Mouse (Mus musculus) midbrain, embryonic 11.5 days (tissue): ENCODE data around the gene Map3k5. TPM values are rescaled to one million over a fixed set of nuclear protein-coding genes. Genes with fewer than 3 reads are reported as not detected.
A peak's percentile ranks its signal among the peaks of the same experiment; 100 is the strongest.
"Not testable (repeated sequence)": the region's sequence is repeated elsewhere in the genome, so short reads cannot be mapped to it uniquely, and the experiment has no call there.

Experiments used
- ATAC-seq: fragments of 200-750 bp; cut with Nextera tagmentation; 2 replicates; pipeline ENCODE4 v1.8.0; 2017; ENCODE audit warnings: moderate TSS enrichment, moderate library complexity; ENCODE audit not compliant: low FRiP score
- DNase-seq: peaks from one replicate; pipeline ENCODE4 v3.0.0; 2015; ENCODE audit warnings: low spot score; ENCODE audit errors: missing footprints
- H3K27ac ChIP-seq: fragments of 300-500 bp; sonication (generic); 2 replicates; pipeline ENCODE4 v1.5.1; 2014; ENCODE audit warnings: low read depth, low read length
- H3K27me3 ChIP-seq: fragments of 300-500 bp; sonication (generic); 2 replicates; pipeline ENCODE4 v1.6.1; 2014; ENCODE audit warnings: mild to moderate bottlenecking, low read length, moderate library complexity, mixed read lengths; ENCODE audit not compliant: control insufficient read depth, insufficient read depth
- H3K36me3 ChIP-seq: fragments of 300-500 bp; sonication (generic); 2 replicates; pipeline ENCODE4 v1.6.1; 2014; ENCODE audit warnings: mild to moderate bottlenecking, low read length, moderate library complexity, mixed read lengths; ENCODE audit not compliant: control insufficient read depth, insufficient read depth
- H3K4me1 ChIP-seq: fragments of 300-500 bp; sonication (generic); 2 replicates; pipeline ENCODE4 v1.6.1; 2014; ENCODE audit warnings: low read length; ENCODE audit not compliant: control insufficient read depth, insufficient read depth
- H3K4me2 ChIP-seq: fragments of 300-500 bp; sonication (generic); 2 replicates; pipeline ENCODE4 v1.6.1; 2014; ENCODE audit warnings: mild to moderate bottlenecking, moderate library complexity
- H3K4me3 ChIP-seq: fragments of 300-500 bp; sonication (generic); 2 replicates; pipeline ENCODE4 v1.5.1; 2014; ENCODE audit warnings: low read depth, low read length
- H3K9ac ChIP-seq: fragments of 300-500 bp; sonication (generic); 2 replicates; pipeline ENCODE4 v1.6.1; 2014; ENCODE audit warnings: low read length
- H3K9me3 ChIP-seq: fragments of 300-500 bp; sonication (generic); 2 replicates; pipeline ENCODE4 v1.6.1; 2016; ENCODE audit warnings: low read length; ENCODE audit not compliant: control insufficient read depth
- WGBS: fragments of 180-500 bp; shearing (Covaris S2); extraction: QIAGEN DNeasy Blood & Tissue Kit; methylation state at CpG from one replicate; pipeline ENCODE4 v1.1.7; 2014; 5-methylcytosine and 5-hydroxymethylcytosine counted together
- polyA plus RNA-seq: library from polyadenylated mRNA; unstranded; fragments of >200 nt; fragmentation: Nextera tagmentation; extraction: Ambion mirVana; gene quantifications from 2 replicates; pipeline ENCODE4 v1.2.1, GENCODE M21; 2014

The Map3k5 gene
- polyA plus RNA-seq, 1 experiment from 2014 or later = 0.51 TPM

DNA sequence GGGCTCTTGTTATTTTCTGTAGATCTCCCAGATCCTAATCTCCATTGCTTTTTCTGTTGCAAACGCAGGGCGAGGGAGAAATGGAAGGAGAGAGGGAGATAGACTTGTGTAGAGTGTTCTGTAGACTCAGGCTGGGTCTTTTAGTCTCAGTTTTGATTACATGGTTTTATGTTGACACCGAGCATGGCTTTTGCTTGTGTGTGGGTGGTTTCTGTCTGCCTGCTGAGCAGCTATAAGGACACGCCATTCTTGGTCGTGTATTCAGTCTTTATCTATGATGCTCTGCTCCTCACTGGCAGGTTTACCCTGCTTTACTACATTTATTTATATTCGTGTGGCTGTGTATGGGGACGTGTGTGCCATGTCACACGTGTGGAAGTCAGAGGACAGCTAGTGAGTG is 34.2 kb downstream of the Map3k5 start:
- ATAC-seq (no peak), DNase-seq (peak; percentile 45)
- Histone ChIP-seq H3K9ac (no peak overlapping the region), H3K4me3 (no peak overlapping the region), H3K4me2 (no peak overlapping the region), H3K27me3 (no peaks in the 10 kb centered on the region), H3K27ac (no peak overlapping the region), H3K9me3 (no peaks in the 10 kb centered on the region), H3K4me1 (no peaks in the 10 kb centered on the region), H3K36me3 (no peaks in the 10 kb centered on the region)
- 85% methylated on average over 8 of the region's 8 CpGs for WGBS

DNA sequence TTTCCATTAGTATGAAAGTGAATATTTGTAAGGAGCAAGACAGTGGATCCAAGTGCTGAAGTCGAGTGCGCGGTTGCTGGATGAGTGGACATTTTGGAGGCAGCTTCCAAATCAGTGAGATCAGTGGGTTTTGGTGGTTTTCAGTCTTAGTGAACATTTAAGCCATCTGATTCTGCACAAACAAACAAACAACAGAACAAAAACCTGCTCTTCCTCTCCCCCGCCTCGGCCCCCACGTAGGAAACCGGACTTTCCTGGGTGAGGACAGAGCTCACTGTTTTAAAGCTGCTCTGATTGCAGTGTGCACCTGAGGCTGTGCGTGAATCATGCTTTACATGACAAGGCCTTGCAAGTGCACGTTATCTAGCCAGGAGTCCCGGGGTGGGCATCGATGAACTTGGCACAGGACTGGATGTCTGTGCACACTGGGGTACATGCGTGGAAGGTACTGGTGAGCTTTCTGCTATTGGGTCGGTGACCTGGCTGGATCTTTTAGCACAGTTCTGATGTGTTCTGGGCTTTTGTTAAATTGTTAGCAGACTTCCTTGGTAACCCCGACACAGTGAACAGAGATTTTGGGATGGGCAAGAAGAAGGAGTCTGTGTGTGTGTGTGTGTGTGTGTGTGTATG is 35.7 kb downstream of the Map3k5 start:
- Histone ChIP-seq H3K4me2 (no peak overlapping the region), H3K9me3 (no peaks in the 10 kb centered on the region), H3K27me3 (no peaks in the 10 kb centered on the region), H3K9ac (no peak overlapping the region), H3K4me3 (no peak overlapping the region), H3K27ac (no peak overlapping the region), H3K4me1 (no peaks in the 10 kb centered on the region), H3K36me3 (no peaks in the 10 kb centered on the region)
- DNase-seq (peak; percentile 56), ATAC-seq (no peak)
- 90% methylated on average over 14 of the region's 14 CpGs for WGBS

DNA sequence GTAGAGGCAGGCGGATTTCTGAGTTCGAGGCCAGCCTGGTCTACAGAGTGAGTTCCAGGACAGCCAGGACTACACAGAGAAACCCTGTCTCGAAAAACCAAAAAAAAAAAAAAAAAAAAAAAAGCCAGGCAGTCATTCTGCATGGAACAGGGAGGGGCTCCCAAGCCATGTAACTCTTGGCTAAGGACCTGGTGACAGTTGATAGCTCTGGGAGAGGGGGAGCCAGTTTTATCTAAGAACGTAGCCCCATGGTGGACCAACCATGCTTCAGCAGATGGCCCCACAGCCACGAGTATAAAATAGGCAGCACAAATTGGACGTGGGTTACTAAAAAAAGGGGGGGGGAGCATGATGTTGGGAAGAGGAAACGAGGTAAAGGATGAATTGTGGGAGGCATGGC is 37.2 kb downstream of the Map3k5 start:
- DNase-seq, H3K4me2 ChIP-seq, H3K27ac ChIP-seq, ATAC-seq, H3K36me3 ChIP-seq, H3K27me3 ChIP-seq, H3K9ac ChIP-seq, H3K4me1 ChIP-seq, H3K4me3 ChIP-seq, H3K9me3 ChIP-seq: not testable (repeated sequence)
- 84% methylated on average over 6 of the region's 7 CpGs for WGBS

DNA sequence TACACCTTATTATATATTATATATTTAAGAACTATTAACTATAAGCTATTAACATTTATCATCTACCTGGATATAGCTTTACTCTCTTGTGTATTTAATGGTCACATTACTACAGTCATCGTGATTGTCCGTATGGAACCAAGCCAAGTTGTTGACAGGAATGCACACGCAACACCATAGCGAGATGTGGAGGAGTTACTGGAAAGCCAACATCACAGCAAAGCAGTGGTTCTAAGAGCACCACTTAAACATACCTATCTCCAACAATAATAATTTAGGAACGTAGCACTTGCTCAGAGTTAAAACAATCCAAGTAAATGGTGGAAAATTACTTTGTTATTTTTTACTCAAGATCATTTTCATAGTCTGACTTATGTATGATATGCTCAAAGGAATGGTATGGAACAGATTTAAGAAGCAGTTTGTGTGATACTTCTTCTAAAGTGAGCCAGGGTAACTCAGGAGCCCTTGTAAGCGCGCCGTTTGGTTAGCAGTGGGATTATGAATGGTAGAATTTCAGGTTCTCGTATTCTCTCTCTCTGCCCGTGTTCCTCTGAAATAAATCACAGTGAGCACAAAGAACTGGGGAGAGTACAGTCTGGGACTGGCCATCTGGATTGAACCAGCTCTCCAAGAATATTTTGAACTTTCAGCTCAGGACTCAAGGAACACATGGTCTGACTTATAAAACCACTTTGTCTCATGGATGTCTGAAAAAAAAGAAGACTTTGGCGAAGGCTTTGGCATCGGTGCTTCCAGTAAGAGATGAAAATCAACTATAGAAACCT is 39.2 kb downstream of the Map3k5 start:
- no peaks in the 10 kb centered on the region for H3K9me3 ChIP-seq
- no peak overlapping the region for H3K27ac ChIP-seq
- H3K4me3 ChIP-seq = no peak overlapping the region
- ATAC-seq (no peak), DNase-seq (no peak)
- H3K4me1 ChIP-seq = no peaks in the 10 kb centered on the region
- WGBS = 91% methylated on average over 12 of the region's 12 CpGs
- H3K27me3 ChIP-seq = no peaks in the 10 kb centered on the region
- H3K9ac ChIP-seq = no peak overlapping the region
- H3K36me3 ChIP-seq = no peaks in the 10 kb centered on the region
- H3K4me2 ChIP-seq = no peak overlapping the region

DNA sequence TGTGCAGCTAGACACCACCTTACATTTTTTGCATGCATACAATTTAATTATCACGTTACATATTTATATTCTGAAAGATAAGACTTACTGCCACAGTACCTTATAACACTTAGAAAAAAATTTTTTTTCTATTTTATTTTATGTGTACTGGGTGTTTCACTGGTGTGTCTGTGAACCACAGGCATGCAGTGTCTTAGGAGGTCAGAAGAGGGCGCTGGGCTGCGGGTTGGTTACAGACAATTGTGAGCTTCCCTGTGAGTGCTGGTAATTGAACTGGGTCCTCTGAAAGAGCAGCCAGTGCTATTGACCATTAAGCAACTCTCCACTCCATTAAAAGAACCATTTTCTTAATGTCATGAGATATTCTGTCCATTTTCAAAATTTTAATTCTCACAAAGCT is 43.3 kb downstream of the Map3k5 start:
- no peak for DNase-seq
- Histone ChIP-seq H3K9me3 (no peaks in the 10 kb centered on the region), H3K9ac (no peak overlapping the region), H3K27ac (no peak overlapping the region), H3K4me1 (no peaks in the 10 kb centered on the region), H3K27me3 (no peaks in the 10 kb centered on the region), H3K36me3 (no peaks in the 10 kb centered on the region), H3K4me2 (no peak overlapping the region), H3K4me3 (no peak overlapping the region)
- no peak for ATAC-seq
- 81% methylated on average over 3 of the region's 3 CpGs for WGBS

DNA sequence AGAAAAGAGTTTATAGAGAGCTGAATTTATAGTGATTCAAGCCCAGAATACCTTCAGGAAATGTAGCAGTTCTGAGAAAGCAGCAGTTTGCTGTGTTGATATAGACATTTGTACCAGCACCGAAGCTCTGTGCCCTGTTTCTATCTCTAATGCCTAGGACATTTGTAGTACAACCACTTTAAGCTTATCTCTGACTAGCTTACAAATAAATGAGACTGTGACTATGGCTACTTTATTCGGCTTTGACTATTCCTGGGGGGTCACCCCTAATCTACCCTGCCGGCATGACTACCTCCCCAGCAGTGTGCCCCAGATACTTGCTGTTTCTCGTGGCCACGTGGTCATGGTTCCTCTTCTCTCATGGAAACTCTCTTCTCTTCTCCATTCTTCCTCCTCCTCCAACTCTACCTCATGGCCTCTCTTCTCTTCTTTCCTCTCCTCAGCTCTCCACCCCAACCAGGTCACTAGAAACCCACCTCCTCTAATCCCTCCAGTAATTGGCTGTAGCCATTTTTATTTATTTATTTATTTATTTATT is 44.5 kb downstream of the Map3k5 start:
- WGBS = 92% methylated on average over 5 of the region's 5 CpGs
- Histone ChIP-seq H3K27me3 (no peaks in the 10 kb centered on the region), H3K27ac (no peak overlapping the region), H3K4me3 (no peak overlapping the region), H3K36me3 (no peaks in the 10 kb centered on the region), H3K4me1 (no peaks in the 10 kb centered on the region), H3K4me2 (no peak overlapping the region), H3K9me3 (no peaks in the 10 kb centered on the region), H3K9ac (no peak overlapping the region)
- DNase-seq = no peak
- no peak for ATAC-seq

DNA sequence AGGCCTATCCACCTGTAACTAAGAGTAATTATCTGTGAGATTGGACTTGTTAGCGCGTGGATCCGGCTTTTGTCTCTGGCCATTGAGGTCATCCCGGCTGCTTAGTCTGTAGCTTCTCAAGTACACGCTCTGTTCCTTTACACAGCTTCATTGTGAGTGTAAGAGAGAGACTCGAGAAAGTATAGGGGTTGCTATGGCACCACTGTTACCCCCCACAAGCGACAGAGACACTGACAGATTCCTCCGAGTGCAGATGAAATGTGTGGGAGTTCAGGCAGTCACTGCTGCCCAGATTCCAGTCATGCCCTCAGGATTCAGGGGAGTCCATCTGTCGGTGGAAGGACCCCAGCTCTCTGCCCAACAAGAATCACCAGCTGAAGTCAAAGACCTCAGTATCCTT is 53.5 kb downstream of the Map3k5 start:
- Histone ChIP-seq H3K27me3 (no peaks in the 10 kb centered on the region), H3K9ac (no peak overlapping the region), H3K9me3 (no peaks in the 10 kb centered on the region), H3K36me3 (no peaks in the 10 kb centered on the region), H3K4me2 (no peak overlapping the region), H3K4me3 (no peak overlapping the region), H3K4me1 (no peaks in the 10 kb centered on the region), H3K27ac (no peak overlapping the region)
- 72% methylated on average over 9 of the region's 9 CpGs for WGBS
- ATAC-seq (no peak), DNase-seq (no peak)

DNA sequence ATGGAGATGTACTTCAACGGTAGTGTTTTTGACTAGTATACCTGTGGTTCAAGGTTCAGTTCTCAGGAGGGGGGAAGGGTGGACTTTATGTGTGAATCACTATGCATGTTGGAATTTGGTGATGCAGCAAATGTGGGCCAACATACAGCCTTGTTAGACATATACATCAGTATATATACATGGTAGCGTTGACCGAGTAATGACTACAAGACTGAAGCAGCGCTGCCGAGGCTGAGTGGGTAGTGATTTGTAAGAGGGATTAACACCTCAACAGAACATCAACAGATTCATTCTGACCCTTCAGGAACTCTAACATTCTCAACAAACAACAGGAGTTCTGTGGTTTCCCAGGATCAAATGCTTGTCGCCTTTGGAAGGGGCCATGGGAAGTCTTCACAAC is 55.7 kb downstream of the Map3k5 start:
- WGBS = 87% methylated on average over 6 of the region's 6 CpGs
- H3K4me1 ChIP-seq = no peaks in the 10 kb centered on the region

DNA sequence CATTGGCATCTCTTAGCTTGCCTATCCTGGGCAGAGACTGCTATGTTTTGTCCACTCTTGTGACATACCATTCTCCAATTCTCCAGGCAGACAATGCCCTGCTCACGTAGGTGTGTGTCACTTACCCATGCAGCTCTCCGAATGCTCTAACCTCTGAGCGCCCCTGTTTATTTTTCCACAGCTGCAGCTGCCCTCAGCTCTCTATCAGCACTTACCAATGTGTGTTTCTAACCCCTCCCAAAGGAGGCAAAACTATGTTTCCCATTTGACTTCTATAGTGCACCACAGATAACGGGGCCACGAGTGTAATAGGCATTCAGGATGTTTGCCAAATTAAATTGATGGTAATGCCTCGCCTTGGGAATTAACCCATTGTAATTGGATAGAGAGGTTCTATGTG is 56.4 kb downstream of the Map3k5 start:
- peak; percentile 28 for DNase-seq
- no peak overlapping the region for H3K4me3 ChIP-seq
- H3K27me3 ChIP-seq = no peaks in the 10 kb centered on the region
- H3K4me2 ChIP-seq = no peak overlapping the region
- 82% methylated on average over 6 of the region's 6 CpGs for WGBS
- no peaks in the 10 kb centered on the region for H3K9me3 ChIP-seq
- H3K9ac ChIP-seq = no peak overlapping the region
- H3K27ac ChIP-seq = no peak overlapping the region
- H3K4me1 ChIP-seq = no peaks in the 10 kb centered on the region
- H3K36me3 ChIP-seq = no peaks in the 10 kb centered on the region
- ATAC-seq = no peak

More for the DNA sequence above, 55.7 kb downstream of the Map3k5 start:
- DNase-seq = peak; percentile 62
- H3K27me3 ChIP-seq = no peaks in the 10 kb centered on the region
- H3K9ac ChIP-seq = no peak overlapping the region
- no peak overlapping the region for H3K4me3 ChIP-seq
- ATAC-seq = no peak
- H3K9me3 ChIP-seq = no peaks in the 10 kb centered on the region
- H3K36me3 ChIP-seq = no peaks in the 10 kb centered on the region
- H3K27ac ChIP-seq = no peak overlapping the region
- no peak overlapping the region for H3K4me2 ChIP-seq
